Comparison of ENCODE assay signal across 9 mouse cellular contexts in the genomic region with DNA sequence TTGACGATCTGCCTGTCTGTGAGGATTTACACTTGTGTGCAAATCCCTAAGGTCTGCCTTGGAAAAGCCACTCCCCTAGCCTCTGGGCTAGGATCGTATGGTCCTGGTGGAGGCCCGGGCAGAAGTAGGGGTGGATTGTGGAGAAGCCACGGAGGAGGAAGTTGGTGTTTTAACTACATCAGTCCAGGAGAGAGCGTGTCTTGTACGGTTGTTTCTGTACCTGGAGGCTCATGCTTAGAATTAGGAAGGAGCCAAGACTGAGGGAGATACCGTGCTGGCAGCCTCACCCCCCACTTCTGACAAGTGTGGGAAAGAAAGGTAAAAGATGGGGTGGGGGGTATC. TPM values are rescaled to one million over a fixed set of nuclear protein-coding genes. Genes with fewer than 3 reads are reported as not detected.
DNase-seq lines count a peak whose midpoint lies in the region; ATAC-seq and TF ChIP-seq lines count a peak whose summit lies in the region.
"Had no signal": no experiment of that assay in that cellular context is flagged by ENCODE, and none has a peak within 500 bp of the region (broad histone marks: within the 10 kb centered on the region; RNA-seq: fewer than 3 reads in every experiment).

No protein-coding gene starts in this region.

- no peak for TF ChIP-seq CTCF in hindbrain, postnatal 0 days (IDR thresholded peaks at IDR 0.05; ENCODE audit: low read depth)

- DNase-seq in hindbrain, postnatal 0 days (ENCODE audit: low spot score) = no peak
- DNase-seq in neural tube, embryonic 10.5 days (ENCODE audit: extremely low spot score, low spot score) = no peak
- no peak for DNase-seq in limb, embryonic 10.5 days (ENCODE audit: low spot score)
- DNase-seq in cerebellum, adult 11-12 months = no peak
- DNase-seq in left cerebral cortex, postnatal 25 days (ENCODE audit: low spot score in 2 of 2) = no peak
- no peak for DNase-seq in yolk sac, embryonic 10.5 days (ENCODE audit: low spot score)
- DNase-seq: adrenal gland, postnatal 36 days had no signal

- peaks cover 41% of the 10 kb centered on the region for H3K27me3 ChIP-seq in hindbrain, embryonic 13.5 days
- H3K27me3 ChIP-seq in hindbrain, postnatal 0 days (ENCODE audit: insufficient read depth, low read length) = no peaks in the 10 kb centered on the region
- H3K27me3 ChIP-seq in neural tube, embryonic 12.5 days (replicated peaks) = peaks cover 19% of the 10 kb centered on the region
- H3K27me3 ChIP-seq in limb, embryonic 10.5 days (ENCODE audit: low read depth, poor library complexity, severe bottlenecking) = peaks cover 17% of the 10 kb centered on the region

- peaks cover 26% of the 10 kb centered on the region for H3K4me1 ChIP-seq in hindbrain, embryonic 13.5 days (replicated peaks)
- peaks cover 13% of the 10 kb centered on the region for H3K4me1 ChIP-seq in hindbrain, postnatal 0 days (ENCODE audit: insufficient read depth, low read length)
- H3K4me1 ChIP-seq in neural tube, embryonic 12.5 days = peaks cover 25% of the 10 kb centered on the region
- H3K4me1 ChIP-seq in limb, embryonic 10.5 days = peaks cover 41% of the 10 kb centered on the region

- no peaks in the 10 kb centered on the region for H3K9me3 ChIP-seq in hindbrain, embryonic 13.5 days
- H3K9me3 ChIP-seq in hindbrain, postnatal 0 days (ENCODE audit: low read length) = no peaks in the 10 kb centered on the region
- H3K9me3 ChIP-seq in neural tube, embryonic 12.5 days = no peaks in the 10 kb centered on the region
- H3K9me3 ChIP-seq in limb, embryonic 10.5 days (replicated peaks) = no peaks in the 10 kb centered on the region

- intact Hi-C loops in left cerebral cortex, postnatal 25 days (cut with DNase I) = loop anchor here (5.0 kb wide), 1 partner anchor 181 kb away; a partner anchor contains a TSS

- H3K27ac ChIP-seq in hindbrain, embryonic 13.5 days = no peak overlapping the region
- no peak overlapping the region for H3K27ac ChIP-seq in hindbrain, postnatal 0 days
- H3K27ac ChIP-seq in neural tube, embryonic 12.5 days = no peak overlapping the region
- peak overlapping the region; percentile 78; the same call in 1 of the 2 replicates for H3K27ac ChIP-seq in limb, embryonic 10.5 days

- peak overlapping the region; percentile 36 for H3K9ac ChIP-seq in hindbrain, embryonic 13.5 days
- no peak overlapping the region for H3K9ac ChIP-seq in hindbrain, postnatal 0 days (replicated peaks; ENCODE audit: low read length)
- H3K9ac ChIP-seq in neural tube, embryonic 12.5 days = no peak overlapping the region

- ATAC-seq in hindbrain, embryonic 13.5 days (ENCODE audit: low FRiP score) = no peak
- no peak for ATAC-seq in hindbrain, postnatal 0 days
- ATAC-seq in neural tube, embryonic 12.5 days (ENCODE audit: low FRiP score, low read depth) = 0 out of 2 replicates have a peak, but pooled peaks have one; percentile 25

- no peak overlapping the region for H3K4me3 ChIP-seq in hindbrain, embryonic 13.5 days
- H3K4me3 ChIP-seq in hindbrain, postnatal 0 days (ENCODE audit: low read length) = no peak overlapping the region
- H3K4me3 ChIP-seq in neural tube, embryonic 12.5 days = no peak overlapping the region
- no peak overlapping the region for H3K4me3 ChIP-seq in limb, embryonic 10.5 days

- 32% methylated on average over 7 of the region's 7 CpGs for WGBS in hindbrain, embryonic 13.5 days
- 37% methylated on average over 7 of the region's 7 CpGs for WGBS in hindbrain, postnatal 0 days
- WGBS in neural tube, embryonic 12.5 days = 24% methylated on average over 7 of the region's 7 CpGs
- 15% methylated on average over 7 of the region's 7 CpGs for whole genome bisulfite sequencing in limb, embryonic 10.5 days

- H3K36me3 ChIP-seq in hindbrain, embryonic 13.5 days = no peaks in the 10 kb centered on the region
- H3K36me3 ChIP-seq in hindbrain, postnatal 0 days (ENCODE audit: insufficient read depth, low read length) = no peaks in the 10 kb centered on the region
- no peaks in the 10 kb centered on the region for H3K36me3 ChIP-seq in neural tube, embryonic 12.5 days
- no peaks in the 10 kb centered on the region for H3K36me3 ChIP-seq in limb, embryonic 10.5 days

- peak overlapping the region; percentile 51; the same call in 1 of the 2 replicates for H3K4me2 ChIP-seq in hindbrain, embryonic 13.5 days
- H3K4me2 ChIP-seq in hindbrain, postnatal 0 days (ENCODE audit: low read depth, low read length) = no peak overlapping the region
- peak overlapping the region; percentile 14; the same call in 1 of the 2 replicates for H3K4me2 ChIP-seq in neural tube, embryonic 12.5 days (replicated peaks)

RNA-seq across cellular contexts. Expression of a gene that starts 17.4 kb away (rescaled TPM):
- polyA plus RNA-seq in hindbrain, embryonic 13.5 days (2015; fragmentation: Nextera tagmentation; extraction: Ambion mirVana) = 1.6 and 2.1 TPM in 2 replicates
- total RNA-seq in hindbrain, postnatal 0 days (2014; rRNA removed) = 5.4 and 6.8 TPM in 2 replicates
- 1.3 and 1.8 TPM in 2 replicates for polyA plus RNA-seq in hindbrain, postnatal 0 days (2015; fragmentation: Nextera tagmentation; extraction: Ambion mirVana)
- polyA plus RNA-seq in neural tube, embryonic 12.5 days (2016; fragmentation: Nextera tagmentation; extraction: Ambion mirVana) = 1.9 and 2.0 TPM in 2 replicates
- 5.7 and 6.2 TPM in 2 replicates for polyA plus RNA-seq in limb, embryonic 10.5 days (2016; fragmentation: Nextera tagmentation; extraction: Ambion mirVana)
- 10 to 100 TPM; 11.4 to 11.9 TPM for total RNA-seq in left cerebral cortex, postnatal 25 days (2021)
